Mouse (Mus musculus): ENCODE results near the gene Ctsll3.

The Ctsll3 gene

GRCm38 (mm10) chr13:60802749-60803148 is at the start of gene Ctsll3:
Ctsll3 (minus strand) TSS chr13:60802849.
- DNase-seq: no peak

GRCm38 (mm10) chr13:60848241-60849120 is 45.8 kb upstream of the Ctsll3 start:
- DNase-seq: no peak

- no peak for DNase-seq
Observed at GRCm38 (mm10) chr13:60843153-60843552, 40.5 kb upstream of the Ctsll3 start.

GRCm38 (mm10) chr13:60842703-60843102 is 40.1 kb upstream of the Ctsll3 start:
- DNase-seq: no peak

- no peak for DNase-seq
Observed at GRCm38 (mm10) chr13:60839353-60839902, 36.8 kb upstream of the Ctsll3 start.

- DNase-seq: peak; percentile 36 to 45
Observed at GRCm38 (mm10) chr13:60826052-60826451, 23.4 kb upstream of the Ctsll3 start.

- DNase-seq: no peak
Observed at GRCm38 (mm10) chr13:60820486-60821175, 18.0 kb upstream of the Ctsll3 start.

- peak; percentile 77 for DNase-seq
Observed at GRCm38 (mm10) chr13:60819469-60819868, 16.8 kb upstream of the Ctsll3 start.

GRCm38 (mm10) chr13:60813722-60814121 is 11.1 kb upstream of the Ctsll3 start:
- no peak for DNase-seq

GRCm38 (mm10) chr13:60812768-60813167 is 10.1 kb upstream of the Ctsll3 start:
- DNase-seq: no peak

GRCm38 (mm10) chr13:60809690-60810089 is 7.0 kb upstream of the Ctsll3 start:
- no peak for DNase-seq

- no peak for DNase-seq
Observed at GRCm38 (mm10) chr13:60789466-60789865, 13.2 kb downstream of the Ctsll3 start.

GRCm38 (mm10) chr13:60786264-60786663 is 16.4 kb downstream of the Ctsll3 start, which contains the start of gene BC051665:
BC051665 (minus strand) TSS chr13:60786364.
- no peak for DNase-seq

- no peak for DNase-seq
Observed at GRCm38 (mm10) chr13:60783301-60783700, 19.3 kb downstream of the Ctsll3 start.

GRCm38 (mm10) chr13:60780534-60780933 is 22.1 kb downstream of the Ctsll3 start:
- DNase-seq: no peak

- DNase-seq: no peak
Observed at GRCm38 (mm10) chr13:60761161-60761560, 41.5 kb downstream of the Ctsll3 start.

- no peak for DNase-seq
Observed at GRCm38 (mm10) chr13:60760392-60760791, 42.3 kb downstream of the Ctsll3 start.

- peak; percentile 79 to 80 for DNase-seq
Observed at GRCm38 (mm10) chr13:60759136-60759535, 43.5 kb downstream of the Ctsll3 start.

GRCm38 (mm10) chr13:60757292-60757691 is 45.4 kb downstream of the Ctsll3 start:
- no peak for DNase-seq

- DNase-seq: no peak
Observed at GRCm38 (mm10) chr13:60755251-60755650, 47.4 kb downstream of the Ctsll3 start.

GRCm38 (mm10) chr13:60753216-60753615 is 49.4 kb downstream of the Ctsll3 start:
- DNase-seq: no peak

- no peak for DNase-seq
Observed at GRCm38 (mm10) chr13:60750930-60751329, 51.7 kb downstream of the Ctsll3 start.

- no peak for DNase-seq
Observed at GRCm38 (mm10) chr13:60748556-60748955, 54.1 kb downstream of the Ctsll3 start.

Measured in kidney, postnatal 4 days (tissue).